Mouse (Mus musculus): ENCODE measurements around the gene Htra2.

Htra2 gene

DNA sequence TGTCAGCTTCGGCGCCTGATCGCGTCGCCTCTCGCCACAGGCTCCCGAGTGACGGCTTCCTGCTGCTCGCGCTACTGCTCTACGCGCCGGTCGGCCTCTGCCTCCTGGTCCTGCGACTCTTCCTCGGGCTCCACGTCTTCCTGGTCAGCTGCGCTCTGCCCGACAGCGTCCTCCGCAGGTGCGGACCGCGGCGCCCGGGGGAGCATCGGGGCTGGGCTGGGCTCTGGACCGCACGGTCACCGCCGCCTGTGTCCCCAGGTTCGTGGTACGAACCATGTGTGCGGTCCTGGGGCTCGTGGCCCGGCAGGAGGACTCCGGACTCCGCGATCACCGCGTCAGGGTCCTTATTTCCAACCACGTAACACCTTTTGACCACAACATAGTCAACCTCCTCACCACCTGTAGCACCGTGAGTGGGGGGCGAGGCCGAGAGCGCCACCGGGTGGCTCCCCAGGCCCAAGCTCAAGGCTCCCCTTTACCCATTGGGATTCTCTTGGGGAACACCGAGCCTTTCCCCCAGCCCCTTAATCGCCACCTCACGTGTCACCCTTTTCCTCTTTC lies at the start of gene Htra2:
Gene Htra2 (minus strand): TSS at position 403 of the 561 bp plus-strand sequence.
- DNase-seq (ENCODE audit: low read depth, low spot score) = peak; percentile 60

DNA sequence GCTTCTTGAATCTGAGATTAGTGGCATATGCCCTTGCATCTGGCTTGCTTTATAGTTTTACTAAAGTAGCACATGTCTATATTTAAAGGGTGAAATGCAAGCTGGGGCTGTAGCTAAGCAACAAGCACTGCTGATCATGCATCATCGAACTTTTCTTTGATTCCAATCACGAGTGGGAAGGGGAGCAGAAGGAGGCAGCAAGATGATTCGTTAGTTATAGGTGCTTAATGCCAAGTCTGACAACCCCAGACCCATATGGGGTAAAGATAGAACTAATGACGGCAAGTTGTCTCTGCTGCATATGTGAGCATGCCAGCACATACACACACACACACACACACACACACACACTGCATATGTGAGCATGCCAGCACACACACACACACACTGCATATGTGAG lies 49.1 kb upstream of the Htra2 start:
- DNase-seq (ENCODE audit: low read depth, low spot score) = no peak

DNA sequence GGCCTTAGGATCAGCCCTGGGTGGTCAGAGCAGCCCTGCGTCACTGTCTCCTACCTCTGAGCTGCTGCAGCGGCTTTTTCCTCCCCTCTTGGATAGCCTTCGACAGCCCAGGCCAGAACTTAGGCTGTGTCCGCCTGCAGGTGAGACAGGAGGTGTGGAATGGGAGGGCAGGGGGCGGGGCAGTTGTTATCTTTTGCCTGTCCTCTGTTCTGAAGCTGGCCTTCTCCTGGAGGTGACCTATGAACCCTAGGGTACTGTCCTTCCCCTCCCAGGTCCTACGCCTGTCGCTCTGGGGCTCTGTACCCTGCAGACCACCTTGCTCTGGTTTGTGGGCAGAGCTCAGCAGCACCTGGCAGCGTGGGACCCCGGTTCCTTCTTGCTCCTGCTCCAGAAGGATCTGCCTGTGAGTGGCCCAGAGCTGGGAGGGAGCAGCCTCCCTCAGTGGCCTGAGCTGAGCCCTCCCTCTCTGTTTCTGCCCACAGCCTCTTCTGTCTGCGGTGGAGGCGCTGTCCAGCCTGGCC lies 48.1 kb upstream of the Htra2 start:
- DNase-seq (ENCODE audit: low read depth, low spot score) = no peak

DNA sequence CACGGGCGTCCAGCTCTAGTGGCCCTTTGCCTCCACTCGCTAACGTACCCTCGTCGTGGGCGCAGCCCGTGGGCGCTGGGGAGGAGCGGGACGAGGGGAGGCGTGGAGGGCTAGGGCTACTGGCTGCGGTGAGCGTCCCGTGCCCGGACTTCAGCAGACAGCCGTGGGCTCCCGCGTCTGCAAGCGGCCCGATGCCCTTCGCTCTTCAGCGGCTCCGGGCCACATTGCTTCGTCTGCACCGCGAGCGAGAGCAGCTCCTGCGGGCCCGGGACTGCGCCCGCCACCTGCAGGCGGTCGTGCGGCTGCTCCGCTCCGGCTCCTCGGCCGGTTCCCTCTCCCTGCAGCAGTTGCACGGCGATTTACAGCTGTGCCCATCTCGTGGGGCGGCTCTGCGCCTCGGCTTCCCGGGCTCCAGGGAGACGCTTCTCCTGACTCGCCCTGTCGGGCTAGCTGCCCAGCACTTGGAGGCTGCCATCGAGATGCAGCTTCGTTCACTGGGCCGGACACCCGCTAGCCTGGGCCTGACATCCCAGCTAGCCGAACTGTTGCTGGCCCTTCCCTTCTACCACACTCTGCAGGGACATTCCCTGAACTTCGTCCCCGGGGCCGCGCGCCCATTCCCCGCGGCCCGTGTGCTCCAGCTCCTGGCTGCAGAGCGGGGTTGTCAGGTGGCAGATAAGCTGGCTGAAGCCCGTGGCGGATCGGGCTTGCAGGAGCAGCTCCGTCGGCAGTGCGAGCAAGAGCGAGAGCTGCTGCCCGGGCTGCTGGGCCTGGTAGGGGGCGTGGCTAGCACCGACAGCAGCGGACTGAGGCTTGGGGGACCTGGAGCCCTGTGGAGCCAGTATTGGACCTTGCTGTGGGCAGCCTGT lies 46.8 kb upstream of the Htra2 start:
- peak; percentile 84 for DNase-seq (ENCODE audit: low read depth, low spot score)

DNA sequence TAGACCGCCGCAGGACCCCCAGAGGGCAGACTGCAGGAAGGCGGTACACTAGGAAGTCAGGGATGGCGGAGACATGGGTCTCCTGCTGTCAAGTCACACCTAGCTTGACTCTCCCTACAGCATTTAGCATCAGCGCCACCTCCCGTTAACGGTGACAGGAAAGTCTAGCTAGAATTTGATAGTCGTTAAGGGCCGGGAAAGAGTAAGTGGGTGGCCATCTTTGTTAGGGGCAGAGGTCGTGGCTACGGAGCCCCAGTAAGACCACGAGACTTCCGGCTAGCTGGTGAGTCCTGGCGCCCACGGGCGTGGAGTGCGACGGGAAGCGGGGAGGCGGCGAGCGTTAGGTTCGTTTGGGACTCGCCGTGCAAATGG lies 46.2 kb upstream of the Htra2 start, which contains the start of the genes Ccdc142 and Gm42688:
Gene Ccdc142 (plus strand): TSS at position 286 of the 372 bp plus-strand sequence.
Gene Gm42688 (plus strand): TSS at position 302 of the 372 bp plus-strand sequence.
- peak; percentile 92 for DNase-seq (ENCODE audit: low read depth, low spot score)

DNA sequence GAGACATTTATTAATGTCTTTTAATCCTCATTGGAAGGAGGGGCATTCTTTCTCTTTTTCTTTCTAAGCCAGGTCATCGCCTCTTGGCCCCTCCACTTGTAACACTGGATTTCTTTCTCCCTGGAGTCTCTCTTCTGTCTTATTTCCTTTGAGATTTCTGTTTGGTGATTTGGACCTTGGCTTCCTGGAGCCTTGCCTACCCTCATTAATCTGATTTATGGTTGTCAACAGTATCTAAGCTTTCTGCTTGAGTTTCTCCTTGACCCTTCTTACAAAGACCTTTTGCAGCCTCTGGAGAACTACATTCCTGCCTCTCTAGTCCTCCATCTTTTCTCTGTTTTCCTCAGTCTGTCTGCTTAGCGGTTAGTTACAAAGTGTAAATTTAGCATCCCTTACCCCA lies 43.3 kb upstream of the Htra2 start:
- DNase-seq (ENCODE audit: low read depth, low spot score) = no peak

DNA sequence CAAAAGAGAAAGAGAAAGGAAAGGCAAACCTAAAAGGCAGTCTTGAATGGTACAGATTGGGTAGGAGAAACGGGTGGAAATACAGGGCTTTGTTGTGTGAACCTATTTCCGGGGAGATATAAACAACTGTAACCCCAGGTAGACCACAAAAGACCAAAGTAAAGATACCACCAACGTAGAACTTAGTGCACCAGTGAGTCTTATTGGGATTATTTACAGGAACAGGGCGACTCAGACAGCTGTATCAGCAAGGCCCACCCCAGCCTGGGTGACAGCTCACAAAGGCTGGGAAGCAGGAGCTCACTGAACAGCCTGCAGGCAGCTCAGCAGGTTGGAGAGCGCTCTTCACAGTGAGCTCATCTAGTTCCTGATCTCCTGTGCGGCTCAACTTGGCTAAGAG lies 40.9 kb upstream of the Htra2 start:
- DNase-seq (ENCODE audit: low read depth, low spot score) = peak; percentile 90

DNA sequence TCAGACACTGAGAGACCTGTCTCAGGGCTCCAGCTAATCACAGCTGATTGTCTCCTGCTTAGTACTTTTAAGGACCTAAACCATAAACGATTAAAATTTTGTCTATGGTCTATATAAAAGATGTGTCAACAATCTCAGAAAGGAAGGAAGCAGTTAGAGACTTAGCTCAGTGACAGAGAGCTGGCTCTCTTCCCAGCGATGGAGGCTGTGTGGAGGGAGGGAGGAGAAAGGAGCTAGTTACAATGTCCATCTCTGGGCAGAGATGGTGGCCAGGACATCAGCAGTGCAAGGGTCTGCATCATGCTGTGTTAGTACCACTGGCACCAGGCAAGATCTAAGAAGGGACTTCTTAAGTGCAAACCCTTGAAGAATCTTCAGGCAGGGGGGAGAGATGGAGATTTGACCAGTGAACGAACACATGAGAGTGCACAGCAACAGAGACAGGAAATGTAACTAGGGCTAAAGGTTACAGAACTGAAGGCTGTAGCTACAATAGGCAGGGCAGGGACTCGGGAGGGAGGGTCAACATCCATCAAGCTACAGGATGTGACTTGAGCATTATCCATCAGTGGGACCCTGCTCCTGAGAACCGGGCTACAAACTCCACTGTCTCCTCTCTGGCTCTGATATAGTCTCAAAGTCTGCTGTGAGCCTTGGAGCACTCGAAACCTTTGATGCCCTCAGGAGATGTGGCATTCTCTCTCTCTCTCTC lies 37.5 kb upstream of the Htra2 start:
- DNase-seq (ENCODE audit: low read depth, low spot score) = no peak

DNA sequence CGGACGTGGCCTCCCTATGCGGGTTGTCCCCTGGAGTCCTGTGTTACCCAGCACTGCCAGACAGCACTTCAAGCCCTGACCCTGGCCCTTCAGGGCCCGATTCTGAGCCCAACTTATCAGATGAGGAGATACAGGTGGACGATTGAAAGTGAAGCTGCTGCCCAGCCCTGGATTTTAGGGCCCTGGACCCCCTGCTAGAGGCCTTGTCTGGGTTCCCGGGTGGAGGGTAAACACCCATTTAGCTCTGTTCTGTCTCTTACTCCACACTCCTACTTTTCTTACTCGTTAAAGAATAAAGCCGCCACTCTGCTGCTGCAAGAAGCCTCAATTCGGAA lies 32.8 kb upstream of the Htra2 start:
- no peak for DNase-seq (ENCODE audit: low read depth, low spot score)

DNA sequence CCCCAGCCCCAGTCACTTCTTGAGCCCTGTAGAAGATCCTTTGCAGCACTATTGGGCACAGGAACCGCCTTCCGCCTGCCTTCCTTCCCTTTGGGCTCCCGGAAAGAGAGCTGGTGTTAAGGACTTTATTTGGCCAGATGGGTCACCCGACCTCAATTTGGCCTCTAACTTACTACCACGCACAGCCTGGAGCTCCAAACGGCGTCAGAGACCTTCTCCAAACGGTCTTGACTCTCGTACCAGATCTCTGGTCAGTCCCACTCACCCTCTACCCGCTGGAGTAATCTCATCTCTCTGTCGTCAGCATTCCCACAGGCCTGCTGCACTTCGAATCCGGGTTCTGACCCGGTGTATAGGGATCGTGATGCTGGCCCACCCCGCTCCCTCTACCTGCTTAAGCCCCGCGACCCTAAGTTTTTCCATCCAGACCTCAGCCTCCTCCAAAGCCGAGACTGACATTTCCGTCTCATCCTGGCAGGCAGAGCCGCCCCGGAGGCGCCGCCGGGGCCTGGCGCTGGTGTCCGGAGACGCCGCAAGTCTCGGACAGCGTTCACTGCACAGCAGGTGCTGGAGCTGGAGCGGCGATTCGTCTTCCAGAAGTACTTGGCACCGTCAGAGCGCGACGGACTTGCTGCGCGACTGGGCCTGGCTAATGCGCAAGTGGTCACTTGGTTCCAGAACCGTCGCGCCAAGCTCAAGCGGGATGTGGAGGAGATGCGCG lies 32.3 kb upstream of the Htra2 start:
- no peak for DNase-seq (ENCODE audit: low read depth, low spot score)

DNA sequence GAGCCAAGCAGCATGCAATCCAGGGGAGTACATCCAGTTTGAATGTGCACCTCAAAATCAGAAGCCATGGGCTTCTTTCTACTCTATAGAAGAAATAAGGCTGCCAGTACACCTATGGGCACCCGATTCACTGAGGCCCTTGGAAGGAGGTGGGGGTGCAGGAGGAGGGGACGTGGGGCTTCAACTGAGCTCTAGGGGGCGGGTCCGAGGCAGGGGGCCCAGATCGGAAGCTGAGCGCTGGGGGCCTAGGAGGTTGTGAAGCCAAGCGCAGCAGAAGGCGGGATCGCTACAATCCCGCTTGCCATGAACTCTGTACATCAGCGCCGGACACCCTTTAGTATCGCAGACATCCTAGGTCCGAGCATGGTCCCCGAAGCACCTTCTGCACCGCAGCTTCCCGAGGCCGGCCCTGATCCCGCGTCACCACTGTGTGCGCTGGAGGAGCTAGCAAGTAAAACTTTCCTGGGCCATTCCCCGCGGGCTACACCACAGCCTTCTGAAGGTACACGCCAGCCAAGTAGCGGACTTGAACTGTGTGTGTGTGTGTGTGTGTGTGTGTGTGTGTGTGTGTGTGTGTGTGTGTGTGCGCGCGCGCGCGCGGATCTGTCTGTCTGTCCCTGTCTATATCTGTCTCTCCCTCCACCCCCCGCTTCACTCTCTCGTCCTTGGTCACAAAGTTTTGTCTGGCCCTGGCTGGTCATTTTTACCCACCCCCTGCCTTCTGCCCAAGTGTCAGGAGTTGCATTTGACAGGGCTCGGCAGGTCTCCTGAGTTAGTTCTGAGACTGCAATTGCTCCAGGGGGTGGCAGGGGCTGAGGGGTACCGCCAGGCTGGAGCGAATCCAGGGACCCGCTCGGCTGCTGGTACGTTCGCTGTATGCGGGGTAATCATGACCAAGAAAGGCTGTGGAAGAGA lies 31.3 kb upstream of the Htra2 start, which contains the start of gene Lbx2:
Gene Lbx2 (plus strand): TSS at position 247 of the 915 bp plus-strand sequence.
- peak; percentile 52 for DNase-seq (ENCODE audit: low read depth, low spot score)

DNA sequence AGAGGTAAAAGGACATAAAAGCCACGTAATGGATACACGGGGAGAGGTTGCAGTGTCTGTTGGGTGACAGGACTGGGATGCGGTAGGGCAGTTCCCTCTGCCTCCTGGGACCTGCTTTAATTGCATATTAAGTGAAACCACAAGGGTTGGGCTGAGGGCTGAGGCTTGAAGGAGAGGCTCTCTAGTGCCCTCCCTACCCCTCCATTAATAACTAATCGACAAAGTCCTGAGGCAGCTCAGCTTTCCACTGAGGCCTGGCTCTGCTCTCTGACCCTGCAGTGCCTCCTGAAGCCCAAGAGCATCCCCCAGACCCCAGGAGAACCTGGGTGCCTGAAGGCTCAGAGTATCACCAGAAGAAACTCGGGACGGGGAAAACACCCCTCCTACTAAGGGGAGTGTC lies 29.4 kb upstream of the Htra2 start:
- no peak for DNase-seq (ENCODE audit: low read depth, low spot score)

DNA sequence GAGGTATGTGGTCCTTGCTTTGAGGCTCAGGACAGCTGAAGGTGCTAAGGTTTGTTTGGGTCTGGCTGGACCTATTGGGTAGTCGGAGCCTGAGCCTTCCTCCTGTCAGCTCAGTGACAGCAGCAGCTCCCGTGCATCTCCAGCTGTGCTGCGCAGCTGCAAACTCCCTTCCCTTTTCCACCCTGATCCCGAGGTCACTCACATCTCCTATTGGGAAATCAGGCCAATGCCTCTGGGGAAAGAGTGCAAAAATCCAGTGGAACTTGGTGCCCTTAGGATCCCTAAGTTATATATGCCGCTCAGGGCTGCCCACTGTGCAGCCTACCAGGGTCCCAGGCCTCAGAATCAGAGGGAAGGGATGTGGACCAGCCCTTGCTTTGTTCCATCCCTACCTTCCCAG lies 28.4 kb upstream of the Htra2 start:
- DNase-seq (ENCODE audit: low read depth, low spot score) = no peak

DNA sequence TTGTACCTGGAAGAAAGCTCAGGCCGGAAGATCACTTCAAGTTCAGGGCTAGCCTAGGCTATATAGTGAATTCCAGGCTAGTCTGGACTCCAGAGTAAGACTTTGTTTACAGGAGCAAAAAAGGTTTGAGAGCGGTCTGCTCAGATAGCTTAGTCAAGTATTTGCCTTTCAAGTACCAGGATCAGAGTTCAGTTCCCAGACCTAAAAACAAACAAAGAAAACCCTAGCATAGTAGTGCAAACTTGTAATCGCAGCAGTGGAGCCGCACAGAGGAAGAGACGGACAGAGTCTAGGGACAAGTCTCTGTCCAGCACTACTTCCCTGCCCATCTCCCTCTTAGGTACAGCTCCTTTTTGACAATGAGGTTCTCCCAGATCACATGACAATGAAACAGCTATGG lies 25.1 kb upstream of the Htra2 start:
- no peak for DNase-seq (ENCODE audit: low read depth, low spot score)

DNA sequence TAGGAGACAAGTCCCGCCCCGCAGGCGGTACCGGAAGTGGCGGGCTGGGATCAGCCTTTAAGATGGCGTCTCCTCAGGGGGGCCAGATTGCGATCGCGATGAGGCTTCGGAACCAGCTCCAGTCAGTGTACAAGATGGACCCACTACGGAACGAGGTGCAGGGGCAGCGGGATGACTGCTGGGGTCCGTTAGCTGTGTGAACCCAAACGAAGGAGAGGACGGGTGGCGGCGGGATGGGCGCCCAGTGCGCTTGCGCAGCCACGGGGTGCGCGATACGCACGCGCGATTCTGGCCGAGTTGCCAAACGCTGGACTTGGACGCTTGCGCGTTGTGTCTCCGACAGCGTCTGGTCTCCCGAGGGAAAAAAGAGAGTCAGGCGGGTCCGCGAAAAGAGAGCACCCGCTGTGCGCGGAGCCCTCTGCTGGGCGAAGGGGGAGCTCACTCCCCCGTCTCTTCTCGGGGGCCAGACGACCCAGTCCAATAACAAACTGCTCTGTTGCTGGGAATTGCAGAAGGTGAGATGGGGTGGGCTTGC lies 23.3 kb upstream of the Htra2 start:
- DNase-seq (ENCODE audit: low read depth, low spot score) = peak; percentile 97

DNA sequence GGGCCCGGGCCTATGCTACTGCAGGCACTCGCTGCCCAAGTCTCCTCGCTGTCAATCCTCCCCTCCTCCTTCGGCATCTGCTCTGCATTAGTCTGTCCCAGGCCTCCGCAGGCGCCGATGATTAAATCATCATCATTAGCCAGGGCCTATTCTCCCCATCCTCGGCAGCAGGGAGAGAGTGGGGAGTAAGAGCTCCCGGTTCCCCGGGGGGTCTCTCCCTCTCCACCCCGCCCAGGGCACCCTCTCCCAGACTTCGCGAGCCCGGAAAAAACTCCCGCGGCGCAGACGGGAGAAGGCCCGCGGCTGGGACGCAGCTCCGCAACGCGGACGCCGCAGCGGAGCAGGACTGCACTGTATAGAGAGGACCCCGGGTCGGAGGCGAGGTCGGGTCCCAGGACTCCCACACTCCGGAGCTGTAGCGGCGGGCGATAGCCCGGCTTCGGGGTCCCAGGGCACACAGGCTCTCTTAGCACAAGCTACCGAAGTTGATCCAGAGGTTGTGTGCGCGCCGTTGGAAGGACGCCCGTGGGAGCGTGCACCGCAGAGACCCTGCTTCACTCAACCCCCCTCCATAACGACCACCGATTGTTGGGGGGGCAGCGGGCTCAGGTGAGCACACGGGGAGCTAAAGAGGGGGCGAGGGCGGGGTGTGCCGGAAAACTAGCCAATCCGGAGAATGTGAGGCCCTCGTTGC lies 22.7 kb upstream of the Htra2 start, which contains the start of gene Pcgf1:
Gene Pcgf1 (plus strand): TSS at position 240 of the 694 bp plus-strand sequence.
- peak; percentile 41 for DNase-seq (ENCODE audit: low read depth, low spot score)

DNA sequence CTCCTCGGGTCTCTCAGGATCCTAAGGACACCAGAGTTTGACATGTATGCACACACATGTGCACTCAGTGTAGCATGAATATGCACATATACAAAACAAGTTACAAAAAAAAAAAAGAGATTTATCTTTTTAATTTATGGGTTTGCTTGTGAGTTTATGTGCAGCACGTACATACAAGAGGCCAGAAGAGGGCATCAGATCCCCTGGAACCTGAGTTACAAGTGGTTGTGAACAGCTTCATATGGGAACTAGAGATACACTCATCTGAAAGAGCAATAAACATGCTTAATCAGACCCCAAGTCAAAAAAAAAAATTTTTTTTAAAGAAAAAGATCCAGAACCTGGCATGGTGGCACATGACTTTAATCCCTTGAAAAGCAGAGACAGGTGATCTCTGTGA lies 19.9 kb upstream of the Htra2 start:
- DNase-seq (ENCODE audit: low read depth, low spot score) = peak; percentile 73

DNA sequence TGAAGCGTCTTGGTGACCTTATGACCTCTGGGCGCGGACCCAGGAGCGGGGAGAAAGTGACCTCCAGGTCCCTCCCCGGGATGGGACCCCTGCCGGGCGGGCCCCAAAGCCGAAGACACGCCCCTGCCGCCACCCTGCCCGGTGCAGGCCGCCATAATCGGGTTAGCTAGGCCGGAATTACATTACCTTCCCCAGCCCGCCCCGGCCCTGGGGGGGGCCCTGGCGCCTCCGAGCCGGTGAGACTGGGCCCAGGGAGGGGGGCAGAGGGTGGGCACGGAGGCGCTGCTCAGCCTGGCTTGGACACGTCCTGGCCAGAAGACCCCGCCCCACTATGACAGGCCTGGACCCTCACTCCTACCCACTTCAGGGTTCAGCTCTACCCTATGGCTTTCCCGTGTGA lies 16.1 kb upstream of the Htra2 start:
- DNase-seq (ENCODE audit: low read depth, low spot score) = no peak
